Mouse (Mus musculus): Measurements from ENCODE around the gene Ggact. TPM values are rescaled to one million over a fixed set of nuclear protein-coding genes. Genes with fewer than 3 reads are reported as not detected.

Ggact gene
- total and polyA plus RNA-seq, 2 experiments from 2014 or later, result 24.0 to 24.2 TPM

- H3K4me2 ChIP-seq (ENCODE audit: low read depth, low read length, poor library complexity, severe bottlenecking), result no peak overlapping the region
- H3K4me1 ChIP-seq (ENCODE audit: insufficient read depth, low read length), result no peaks in the 10 kb centered on the region
- H3K9ac ChIP-seq (replicated peaks; ENCODE audit: low read length, poor library complexity, severe bottlenecking), result no peak overlapping the region
- no peak for DNase-seq (ENCODE audit: low spot score)
- no peak for TF ChIP-seq CTCF (IDR thresholded peaks at IDR 0.05)
- H3K36me3 ChIP-seq (ENCODE audit: insufficient read depth, low read length), result no peaks in the 10 kb centered on the region
- WGBS, result 94% methylated on average over 1 of the region's 1 CpGs
- no peak overlapping the region for H3K27ac ChIP-seq (ENCODE audit: low read depth, low read length)
- ATAC-seq (ENCODE audit: low FRiP score), result no peak
- H3K27me3 ChIP-seq (ENCODE audit: insufficient read depth, low read length), result no peaks in the 10 kb centered on the region
- H3K9me3 ChIP-seq (ENCODE audit: low read length), result no peaks in the 10 kb centered on the region
- no peak overlapping the region for H3K4me3 ChIP-seq (ENCODE audit: low read depth, low read length)
Observed at GRCm38 (mm10) chr14:122859792-122860191, 53.8 kb downstream of the Ggact start.

GRCm38 (mm10) chr14:122852506-122853057, 61.0 kb downstream of the Ggact start:
- TF ChIP-seq CTCF (IDR thresholded peaks at IDR 0.05), result no peak
- Histone ChIP-seq H3K9me3 (ENCODE audit: low read length) (no peaks in the 10 kb centered on the region), H3K27me3 (ENCODE audit: insufficient read depth, low read length) (no peaks in the 10 kb centered on the region), H3K27ac (ENCODE audit: low read depth, low read length) (no peak overlapping the region), H3K4me1 (ENCODE audit: insufficient read depth, low read length) (no peaks in the 10 kb centered on the region), H3K9ac (replicated peaks; ENCODE audit: low read length, poor library complexity, severe bottlenecking) (no peak overlapping the region), H3K36me3 (ENCODE audit: insufficient read depth, low read length) (no peaks in the 10 kb centered on the region), H3K4me3 (ENCODE audit: low read depth, low read length) (no peak overlapping the region), H3K4me2 (ENCODE audit: low read depth, low read length, poor library complexity, severe bottlenecking) (no peak overlapping the region)
- WGBS, result 94% methylated on average over 5 of the region's 5 CpGs
- no peak for ATAC-seq (ENCODE audit: low FRiP score)
- DNase-seq (ENCODE audit: low spot score), result no peak

- no peak for TF ChIP-seq CTCF (IDR thresholded peaks at IDR 0.05)
- H3K27ac ChIP-seq (ENCODE audit: low read depth, low read length), result no peak overlapping the region
Observed at GRCm38 (mm10) chr14:122837018-122837417, 76.5 kb downstream of the Ggact start.

GRCm38 (mm10) chr14:122836221-122836620, 77.3 kb downstream of the Ggact start:
- Histone ChIP-seq H3K9ac (replicated peaks; ENCODE audit: low read length, poor library complexity, severe bottlenecking) (no peak overlapping the region), H3K27me3 (ENCODE audit: insufficient read depth, low read length) (no peaks in the 10 kb centered on the region), H3K4me2 (ENCODE audit: low read depth, low read length, poor library complexity, severe bottlenecking) (no peak overlapping the region), H3K36me3 (ENCODE audit: insufficient read depth, low read length) (no peaks in the 10 kb centered on the region), H3K4me1 (ENCODE audit: insufficient read depth, low read length) (no peaks in the 10 kb centered on the region), H3K27ac (ENCODE audit: low read depth, low read length) (no peak overlapping the region), H3K4me3 (ENCODE audit: low read depth, low read length) (no peak overlapping the region), H3K9me3 (ENCODE audit: low read length) (no peaks in the 10 kb centered on the region)
- 31% methylated on average over 4 of the region's 4 CpGs for WGBS
- no peak for DNase-seq (ENCODE audit: low spot score)
- ATAC-seq (ENCODE audit: low FRiP score), result no peak
- no peak for TF ChIP-seq CTCF (IDR thresholded peaks at IDR 0.05)

More at GRCm38 (mm10) chr14:122837018-122837417, 76.5 kb downstream of the Ggact start:
- H3K36me3 ChIP-seq (ENCODE audit: insufficient read depth, low read length), result no peaks in the 10 kb centered on the region
- H3K4me3 ChIP-seq (ENCODE audit: low read depth, low read length), result no peak overlapping the region
- H3K9ac ChIP-seq (replicated peaks; ENCODE audit: low read length, poor library complexity, severe bottlenecking), result no peak overlapping the region
- ATAC-seq (ENCODE audit: low FRiP score) (no peak), DNase-seq (ENCODE audit: low spot score) (peak; percentile 43)
- no peak overlapping the region for H3K4me2 ChIP-seq (ENCODE audit: low read depth, low read length, poor library complexity, severe bottlenecking)
- WGBS, result 61% methylated on average over 2 of the region's 2 CpGs
- no peaks in the 10 kb centered on the region for H3K27me3 ChIP-seq (ENCODE audit: insufficient read depth, low read length)
- no peaks in the 10 kb centered on the region for H3K9me3 ChIP-seq (ENCODE audit: low read length)
- H3K4me1 ChIP-seq (ENCODE audit: insufficient read depth, low read length), result no peaks in the 10 kb centered on the region

GRCm38 (mm10) chr14:122835487-122836190, 77.9 kb downstream of the Ggact start:
- ATAC-seq (ENCODE audit: low FRiP score) (no peak), DNase-seq (ENCODE audit: low spot score) (no peak)
- WGBS, result 62% methylated on average over 7 of the region's 7 CpGs
- H3K4me2 ChIP-seq (ENCODE audit: low read depth, low read length, poor library complexity, severe bottlenecking), result no peak overlapping the region
- no peak overlapping the region for H3K27ac ChIP-seq (ENCODE audit: low read depth, low read length)
- H3K4me3 ChIP-seq (ENCODE audit: low read depth, low read length), result no peak overlapping the region
- no peak for TF ChIP-seq CTCF (IDR thresholded peaks at IDR 0.05)
- no peaks in the 10 kb centered on the region for H3K27me3 ChIP-seq (ENCODE audit: insufficient read depth, low read length)
- H3K36me3 ChIP-seq (ENCODE audit: insufficient read depth, low read length), result no peaks in the 10 kb centered on the region
- no peaks in the 10 kb centered on the region for H3K4me1 ChIP-seq (ENCODE audit: insufficient read depth, low read length)
- H3K9ac ChIP-seq (replicated peaks; ENCODE audit: low read length, poor library complexity, severe bottlenecking), result no peak overlapping the region
- H3K9me3 ChIP-seq (ENCODE audit: low read length), result 0 out of 2 replicates have a peak, but pooled peaks cover 3% of the 10 kb centered on the region

GRCm38 (mm10) chr14:122834753-122835152, 78.8 kb downstream of the Ggact start:
- H3K36me3 ChIP-seq (ENCODE audit: insufficient read depth, low read length), result no peaks in the 10 kb centered on the region
- no peak for TF ChIP-seq CTCF (IDR thresholded peaks at IDR 0.05)

More at GRCm38 (mm10) chr14:122834753-122835152, 78.8 kb downstream of the Ggact start:
- Histone ChIP-seq H3K4me2 (ENCODE audit: low read depth, low read length, poor library complexity, severe bottlenecking) (no peak overlapping the region), H3K4me1 (ENCODE audit: insufficient read depth, low read length) (no peaks in the 10 kb centered on the region), H3K9ac (replicated peaks; ENCODE audit: low read length, poor library complexity, severe bottlenecking) (no peak overlapping the region), H3K27ac (ENCODE audit: low read depth, low read length) (no peak overlapping the region), H3K9me3 (ENCODE audit: low read length) (0 out of 2 replicates have a peak, but pooled peaks cover 3% of the 10 kb centered on the region), H3K27me3 (ENCODE audit: insufficient read depth, low read length) (no peaks in the 10 kb centered on the region), H3K4me3 (ENCODE audit: low read depth, low read length) (no peak overlapping the region)
- WGBS, result 97% methylated on average over 1 of the region's 1 CpGs
- ATAC-seq (ENCODE audit: low FRiP score) (no peak), DNase-seq (ENCODE audit: low spot score) (no peak)

Measured in midbrain, postnatal 0 days (tissue).